Mouse (Mus musculus) spleen, embryonic (tissue): ENCODE data around the gene Eya2.

Experiments
- CTCF ChIA-PET: fragments of 350-600 bp; sonication (Branson Sonifier 250); formaldehyde crosslinking; loops from one replicate; lab custom pipeline; 2022; lab: Charles Lee

Gene Eya2

GRCm38 (mm10) chr2:165768805-165769358, 174.1 kb downstream of the Eya2 start:
- CTCF ChIA-PET, result no interaction called here

- CTCF ChIA-PET, result interaction anchor here (0.6 kb wide), 1 partner anchor 47 kb away, joined by 3 read pairs; no protein-coding TSS in a partner anchor
These were observed 174.6 kb downstream of the Eya2 start for GRCm38 (mm10) chr2:165769375-165769948.

GRCm38 (mm10) chr2:165778927-165779326, 184.1 kb downstream of the Eya2 start:
- CTCF ChIA-PET, result interaction anchor here (0.7 to 1.7 kb wide), 2 partner anchors 304 to 854 kb away, joined by 3 read pairs; no protein-coding TSS in a partner anchor

- CTCF ChIA-PET, result interaction anchor here (1.1 kb wide), 1 partner anchor 294 kb away, joined by 3 read pairs; no protein-coding TSS in a partner anchor
These were observed 187.5 kb downstream of the Eya2 start for GRCm38 (mm10) chr2:165782324-165782723.

- CTCF ChIA-PET, result no interaction called here
These were observed 190.6 kb downstream of the Eya2 start for GRCm38 (mm10) chr2:165785312-165786036.

- CTCF ChIA-PET, result interaction anchor here (0.6 kb wide), 1 partner anchor 124 kb away, joined by 3 read pairs; no protein-coding TSS in a partner anchor
These were observed 191.6 kb downstream of the Eya2 start for GRCm38 (mm10) chr2:165786467-165786866.

- CTCF ChIA-PET, result interaction anchor here (0.6 kb wide), 1 partner anchor 15 kb away, joined by 3 read pairs; no protein-coding TSS in a partner anchor
These were observed 193.2 kb downstream of the Eya2 start for GRCm38 (mm10) chr2:165788005-165788404.

GRCm38 (mm10) chr2:165788796-165789195, 194.0 kb downstream of the Eya2 start:
- CTCF ChIA-PET, result no interaction called here

GRCm38 (mm10) chr2:165789667-165790066, 194.8 kb downstream of the Eya2 start:
- CTCF ChIA-PET, result no interaction called here

GRCm38 (mm10) chr2:165791026-165791425, 196.2 kb downstream of the Eya2 start:
- CTCF ChIA-PET, result interaction anchor here (1.5 kb wide), 1 partner anchor 123 kb away, joined by 4 read pairs; no protein-coding TSS in a partner anchor

GRCm38 (mm10) chr2:165791657-165792056, 196.8 kb downstream of the Eya2 start:
- CTCF ChIA-PET, result interaction anchor here (1.5 kb wide), 1 partner anchor 123 kb away, joined by 4 read pairs; no protein-coding TSS in a partner anchor

GRCm38 (mm10) chr2:165792431-165793282, 197.8 kb downstream of the Eya2 start:
- CTCF ChIA-PET, result interaction anchor here (0.5 to 1.5 kb wide), 5 partner anchors 65 to 465 kb away, joined by 3 to 8 read pairs (median 4); no protein-coding TSS in a partner anchor

- CTCF ChIA-PET, result interaction anchor here (0.5 to 0.7 kb wide), 5 partner anchors 64 to 419 kb away, joined by 3 to 8 read pairs (median 4); no protein-coding TSS in a partner anchor
These were observed 198.4 kb downstream of the Eya2 start for GRCm38 (mm10) chr2:165793283-165793638.

- CTCF ChIA-PET, result no interaction called here
These were observed 203.0 kb downstream of the Eya2 start for GRCm38 (mm10) chr2:165797876-165798275.

- CTCF ChIA-PET, result interaction anchor here (0.7 kb wide), 1 partner anchor 43 kb away, joined by 4 read pairs; no protein-coding TSS in a partner anchor
These were observed 205.3 kb downstream of the Eya2 start for GRCm38 (mm10) chr2:165800174-165800573.

GRCm38 (mm10) chr2:165808179-165808975, 213.5 kb downstream of the Eya2 start:
- CTCF ChIA-PET, result no interaction called here

- CTCF ChIA-PET, result no interaction called here
These were observed 214.3 kb downstream of the Eya2 start for GRCm38 (mm10) chr2:165809091-165809490.

GRCm38 (mm10) chr2:165809901-165810477, 215.2 kb downstream of the Eya2 start:
- CTCF ChIA-PET, result no interaction called here

GRCm38 (mm10) chr2:165811536-165811935, 216.7 kb downstream of the Eya2 start:
- CTCF ChIA-PET, result no interaction called here

GRCm38 (mm10) chr2:165812889-165813288, 218.1 kb downstream of the Eya2 start:
- CTCF ChIA-PET, result interaction anchor here (0.6 kb wide), 1 partner anchor 220 kb away, joined by 6 read pairs; no protein-coding TSS in a partner anchor
